Mouse (Mus musculus): ENCODE measurements around the gene Ttll4.

DNA sequence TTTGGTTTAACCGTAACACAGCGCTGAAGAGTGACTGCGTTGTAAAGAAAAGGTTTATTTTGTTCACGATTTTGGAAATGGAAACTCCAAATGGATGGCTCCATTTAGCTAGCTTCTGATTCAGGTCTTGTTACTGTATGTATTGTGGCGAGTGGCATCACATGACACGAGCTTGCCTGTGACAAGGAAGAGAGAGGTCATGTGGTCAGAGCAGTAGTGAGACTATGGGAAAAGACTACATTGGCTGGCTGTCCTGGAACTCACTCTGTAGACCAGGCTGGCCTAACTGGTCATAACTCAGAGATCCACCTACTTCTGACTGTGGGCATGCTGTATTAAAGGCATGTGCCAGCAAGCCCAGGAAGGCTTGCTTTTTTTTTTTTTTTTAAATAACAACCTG is 54.3 kb downstream of the Ttll4 start:
- TF ChIP-seq CTCF (IDR thresholded peaks at IDR 0.05; ENCODE audit: borderline replicate concordance, insufficient read depth, low read length) (no peak), POLR2A (IDR thresholded peaks at IDR 0.05; ENCODE audit: low read depth, low read length) (no peak)

Data from embryonic fibroblast, embryonic 13.5 days (primary cell).